Mouse (Mus musculus) ES-E14 (cell line): ENCODE data around the gene Phxr2.

Source experiments
- CHD2 ChIP-seq: IDR thresholded peaks from 2 replicates; pipeline ENCODE4 v1.6.1; 2014; ENCODE audit warnings: mild to moderate bottlenecking, low read depth, low read length, inconsistent platforms
- MAFK ChIP-seq: IDR thresholded peaks from 2 replicates; pipeline ENCODE4 v1.6.1; 2014; ENCODE audit warnings: mild to moderate bottlenecking, low read depth, low read length, inconsistent platforms; ENCODE audit not compliant: insufficient read depth
- ZC3H11A ChIP-seq: IDR thresholded peaks from 2 replicates; pipeline ENCODE4 v1.6.1; 2012; ENCODE audit warnings: low read depth, mild to moderate bottlenecking, inconsistent platforms, low read length, borderline replicate concordance
- ZNF384 ChIP-seq: IDR thresholded peaks from 2 replicates; pipeline ENCODE4 v1.6.1; 2012; ENCODE audit warnings: low read depth, low read length, inconsistent platforms

- TF ChIP-seq ZNF384 (no peak), ZC3H11A (no peak), MAFK (no peak), CHD2 (no peak)
These were observed 25.5 kb upstream of the Phxr2 start for GRCm38 (mm10) chr10:99151580-99151979.
